Mouse (Mus musculus) embryonic facial prominence, embryonic 11.5 days (tissue): ENCODE data around the gene Pde2a. TPM values are rescaled to one million over a fixed set of nuclear protein-coding genes. Genes with fewer than 3 reads are reported as not detected.

ENCODE experiments used
- ATAC-seq: fragments of 200-750 bp; cut with Nextera tagmentation; replicated peaks from 2 replicates; pipeline ENCODE4 v1.8.0; 2017; ENCODE audit warnings: low read depth; ENCODE audit not compliant: insufficient number of reproducible peaks, low FRiP score, low TSS enrichment
- DNase-seq: peaks from one replicate; pipeline ENCODE4 v3.0.0-alpha.2; 2015; ENCODE audit warnings: low spot score
- H3K27ac ChIP-seq: fragments of 300-500 bp; sonication (generic); replicated peaks from 2 replicates; pipeline ENCODE4 v1.5.1; 2014; ENCODE audit warnings: mild to moderate bottlenecking, low read depth, low read length, control low read depth
- H3K27me3 ChIP-seq: fragments of 300-500 bp; sonication (generic); 2 replicates; pipeline ENCODE4 v1.6.1; 2014; ENCODE audit warnings: mild to moderate bottlenecking, low read length, moderate library complexity, mixed read lengths; ENCODE audit not compliant: control insufficient read depth, insufficient read depth
- H3K36me3 ChIP-seq: fragments of 300-500 bp; sonication (generic); replicated peaks from 2 replicates; pipeline ENCODE4 v1.6.1; 2014; ENCODE audit warnings: low read depth, mild to moderate bottlenecking, low read length, moderate library complexity, mixed read lengths; ENCODE audit not compliant: control insufficient read depth, insufficient read depth
- H3K4me1 ChIP-seq: fragments of 300-500 bp; sonication (generic); 2 replicates; pipeline ENCODE4 v1.6.1; 2014; ENCODE audit warnings: low read length, mixed read lengths; ENCODE audit not compliant: control insufficient read depth, insufficient read depth
- H3K4me2 ChIP-seq: fragments of 300-500 bp; sonication (generic); 2 replicates; pipeline ENCODE4 v1.6.1; 2014; ENCODE audit warnings: low read depth, mild to moderate bottlenecking, control low read depth, low read length, moderate library complexity
- H3K4me3 ChIP-seq: fragments of 300-500 bp; sonication (generic); 2 replicates; pipeline ENCODE4 v1.5.1; 2014; ENCODE audit warnings: low read depth, low read length, control low read depth
- H3K9ac ChIP-seq: fragments of 300-500 bp; sonication (generic); replicated peaks from 2 replicates; pipeline ENCODE4 v1.6.1; 2014; ENCODE audit warnings: mild to moderate bottlenecking, control low read depth, low read length
- H3K9me3 ChIP-seq: fragments of 300-500 bp; sonication (generic); replicated peaks from 2 replicates; pipeline ENCODE4 v1.6.1; 2016; ENCODE audit warnings: mild to moderate bottlenecking, low read length, inconsistent platforms, mixed read lengths; ENCODE audit not compliant: control insufficient read depth
- WGBS: fragments of 180-500 bp; shearing (Covaris S2); extraction: QIAGEN DNeasy Blood & Tissue Kit; methylation state at CpG from one replicate; pipeline ENCODE4 v1.1.7; 2014; 5-methylcytosine and 5-hydroxymethylcytosine counted together
- polyA plus RNA-seq: library from polyadenylated mRNA; unstranded; fragments of >200 nt; fragmentation: Nextera tagmentation; extraction: Ambion mirVana; gene quantifications from 2 replicates; pipeline ENCODE4 v1.2.1, GENCODE M21; 2014

Gene Pde2a
- polyA plus RNA-seq, 1 experiment from 2014 or later, result 10.6 TPM

DNA sequence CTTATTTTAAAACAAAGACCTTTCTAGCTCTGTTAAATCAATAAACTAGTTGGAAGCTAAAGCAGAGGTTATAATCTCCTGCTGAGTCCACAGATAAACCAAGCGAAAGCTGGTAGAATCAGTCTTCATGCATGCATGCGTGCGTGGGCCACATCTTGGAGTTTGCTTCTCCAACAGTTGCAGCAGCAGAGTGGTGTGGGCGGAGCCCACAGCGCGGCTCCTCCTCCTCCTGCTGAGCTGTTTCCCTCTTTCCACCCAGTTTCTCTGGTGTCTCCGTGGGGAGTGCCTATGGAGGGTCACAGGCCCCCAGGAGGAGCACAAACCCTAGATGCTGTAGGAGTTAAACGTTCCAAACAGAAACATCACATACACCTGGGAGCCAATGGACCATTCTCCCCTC is 116.0 kb downstream of the Pde2a start:
- Histone ChIP-seq H3K27ac (no peak overlapping the region), H3K9me3 (no peaks in the 10 kb centered on the region), H3K4me3 (no peak overlapping the region), H3K36me3 (no peaks in the 10 kb centered on the region), H3K27me3 (no peaks in the 10 kb centered on the region), H3K4me1 (no peaks in the 10 kb centered on the region), H3K9ac (no peak overlapping the region), H3K4me2 (no peak overlapping the region)
- DNase-seq (no peak), ATAC-seq (no peak)
- 53% methylated on average over 8 of the region's 8 CpGs for WGBS

DNA sequence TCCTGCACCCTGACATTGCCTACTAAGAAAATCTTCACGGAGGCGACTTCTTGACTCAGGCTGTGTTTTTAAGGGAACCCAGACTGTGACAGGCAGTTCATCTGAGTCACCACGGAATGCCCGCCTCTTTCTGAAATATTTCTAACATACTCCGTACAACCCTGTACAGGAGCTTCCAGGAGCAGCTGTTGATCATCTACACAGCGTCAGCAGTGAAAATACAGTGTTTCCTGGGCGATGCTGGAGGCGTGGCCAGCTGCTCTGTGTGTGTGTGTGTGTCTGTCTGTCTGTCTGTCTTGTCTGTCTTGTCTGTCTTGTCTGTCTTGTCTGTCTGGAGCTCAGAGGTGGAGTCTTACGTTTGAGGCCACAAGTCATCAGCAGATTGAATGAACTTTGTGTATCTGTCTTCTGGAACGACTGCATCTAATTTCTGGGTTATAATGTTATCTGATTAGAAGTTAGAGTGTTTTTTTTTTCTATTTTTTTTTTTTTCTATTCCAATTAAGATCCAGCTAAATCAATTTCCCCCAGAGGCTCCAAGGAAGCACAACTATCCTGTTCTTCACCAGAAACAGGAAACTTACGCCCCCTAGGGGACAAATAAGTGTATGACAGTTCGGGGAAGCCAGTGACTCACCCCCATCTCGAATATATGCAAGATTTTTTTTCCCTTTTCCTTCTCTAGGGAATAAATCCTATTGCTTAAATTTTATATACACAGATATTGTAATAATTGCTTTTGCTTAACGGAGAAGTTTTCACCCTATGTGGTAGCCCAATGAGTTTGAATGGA is 116.8 kb downstream of the Pde2a start:
- Histone ChIP-seq H3K4me2 (no peak overlapping the region), H3K27me3 (no peaks in the 10 kb centered on the region), H3K36me3 (no peaks in the 10 kb centered on the region)

DNA sequence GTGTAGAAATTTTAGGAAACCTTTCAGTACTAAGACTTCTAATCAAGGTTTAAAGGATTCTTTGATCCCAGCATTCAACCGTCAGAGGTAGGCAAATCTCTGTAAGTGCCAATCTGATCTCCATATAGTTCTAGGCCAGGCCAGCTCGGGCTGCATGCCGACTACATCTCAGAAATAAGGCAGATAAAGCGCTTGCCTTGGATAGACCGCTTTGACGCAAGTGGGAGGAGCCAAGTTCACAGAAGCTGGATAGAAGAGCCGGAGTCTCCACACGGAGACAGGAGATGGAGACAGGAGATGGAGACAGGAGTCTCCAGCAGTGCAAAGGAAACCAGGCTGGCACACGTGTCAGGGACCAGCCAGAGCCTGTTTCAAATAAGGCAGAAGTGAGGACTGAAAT is 118.3 kb downstream of the Pde2a start:
- ATAC-seq (no peak), DNase-seq (no peak)
- Histone ChIP-seq H3K36me3 (no peaks in the 10 kb centered on the region), H3K4me3 (no peak overlapping the region), H3K4me2 (no peak overlapping the region), H3K9ac (no peak overlapping the region), H3K4me1 (no peaks in the 10 kb centered on the region), H3K27ac (no peak overlapping the region), H3K9me3 (no peaks in the 10 kb centered on the region), H3K27me3 (no peaks in the 10 kb centered on the region)
- 54% methylated on average over 9 of the region's 9 CpGs for WGBS

More for the DNA sequence above, 116.8 kb downstream of the Pde2a start:
- Histone ChIP-seq H3K9ac (no peak overlapping the region), H3K9me3 (no peaks in the 10 kb centered on the region), H3K4me3 (no peak overlapping the region), H3K27ac (no peak overlapping the region), H3K4me1 (no peaks in the 10 kb centered on the region)
- peak; percentile 58 for DNase-seq
- 57% methylated on average over 14 of the region's 14 CpGs for WGBS
- ATAC-seq, result no peak

DNA sequence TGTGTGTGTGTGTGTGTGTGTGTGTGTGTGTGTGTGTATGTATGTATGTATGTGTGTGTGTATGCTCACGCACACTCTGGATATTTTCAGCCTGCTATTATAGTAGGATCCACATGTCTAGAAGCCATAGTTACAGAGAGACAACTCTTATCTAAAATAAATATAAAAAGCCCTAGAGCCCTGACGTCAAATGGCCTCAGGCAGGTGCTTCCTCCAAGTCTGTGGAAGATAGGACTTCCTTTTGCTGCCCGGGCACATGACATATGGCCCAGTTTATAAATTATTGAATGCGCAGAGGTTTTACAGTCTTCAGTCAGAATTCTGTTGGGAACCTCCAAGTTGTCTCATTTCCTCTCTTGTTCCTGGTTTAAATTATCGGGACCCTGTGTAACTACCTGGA is 119.2 kb downstream of the Pde2a start:
- DNase-seq (no peak), ATAC-seq (no peak)
- Histone ChIP-seq H3K9me3 (no peaks in the 10 kb centered on the region), H3K4me2 (no peak overlapping the region), H3K36me3 (no peaks in the 10 kb centered on the region), H3K27ac (no peak overlapping the region), H3K9ac (no peak overlapping the region), H3K27me3 (no peaks in the 10 kb centered on the region), H3K4me1 (no peaks in the 10 kb centered on the region), H3K4me3 (no peak overlapping the region)
- 70% methylated on average over 5 of the region's 5 CpGs for WGBS

DNA sequence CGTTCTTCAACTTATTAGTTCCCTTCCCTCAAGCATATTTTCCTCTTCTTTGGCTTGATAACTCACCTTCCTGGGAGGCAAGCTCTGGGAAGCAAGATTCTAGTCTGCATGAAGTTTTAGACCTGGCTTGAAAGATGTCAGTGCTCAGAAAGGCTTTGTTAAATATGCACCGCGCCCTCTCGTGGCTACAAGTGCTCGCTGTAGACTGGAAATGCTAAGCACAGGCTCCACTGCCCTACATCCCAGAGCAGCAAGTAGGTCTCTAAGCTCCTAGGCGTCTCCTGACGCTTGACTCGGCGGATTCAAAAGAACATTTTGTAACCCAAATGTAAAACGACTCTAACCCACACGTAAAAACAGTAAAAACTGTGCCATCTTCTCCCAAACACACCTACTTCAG is 119.6 kb downstream of the Pde2a start:
- 3% methylated on average over 11 of the region's 11 CpGs for WGBS
- DNase-seq (peak; percentile 89), ATAC-seq (no peak)
- Histone ChIP-seq H3K9me3 (no peaks in the 10 kb centered on the region), H3K4me2 (no peak overlapping the region), H3K27me3 (no peaks in the 10 kb centered on the region), H3K36me3 (no peaks in the 10 kb centered on the region), H3K9ac (no peak overlapping the region), H3K4me1 (no peaks in the 10 kb centered on the region), H3K4me3 (no peak overlapping the region), H3K27ac (no peak overlapping the region)

DNA sequence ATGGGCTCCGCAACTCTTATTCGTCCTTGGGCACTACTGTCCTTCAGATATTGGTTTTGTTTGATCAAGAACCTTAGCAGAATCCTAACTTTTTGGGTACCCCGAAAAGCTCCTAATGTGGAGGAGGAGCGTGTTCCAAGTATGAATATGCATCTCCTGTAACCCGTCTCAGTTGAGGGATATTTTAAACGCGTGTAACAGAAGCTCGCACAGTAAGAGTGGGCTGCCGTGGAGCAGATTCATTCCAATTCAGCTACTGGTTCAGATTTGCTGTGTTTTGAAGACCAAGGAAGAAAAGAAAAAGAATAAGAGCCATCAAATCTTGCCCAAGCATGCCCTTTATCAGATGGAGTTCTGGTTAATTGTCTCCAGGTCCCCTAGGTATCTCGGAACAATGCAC is 120.2 kb downstream of the Pde2a start:
- H3K4me2 ChIP-seq, result no peak overlapping the region
- H3K27ac ChIP-seq, result no peak overlapping the region
- H3K9ac ChIP-seq, result no peak overlapping the region
- H3K36me3 ChIP-seq, result no peaks in the 10 kb centered on the region
- H3K4me3 ChIP-seq, result no peak overlapping the region
- no peaks in the 10 kb centered on the region for H3K9me3 ChIP-seq
- no peaks in the 10 kb centered on the region for H3K27me3 ChIP-seq
- ATAC-seq (no peak), DNase-seq (no peak)
- WGBS, result 75% methylated on average over 10 of the region's 10 CpGs
- H3K4me1 ChIP-seq, result no peaks in the 10 kb centered on the region

DNA sequence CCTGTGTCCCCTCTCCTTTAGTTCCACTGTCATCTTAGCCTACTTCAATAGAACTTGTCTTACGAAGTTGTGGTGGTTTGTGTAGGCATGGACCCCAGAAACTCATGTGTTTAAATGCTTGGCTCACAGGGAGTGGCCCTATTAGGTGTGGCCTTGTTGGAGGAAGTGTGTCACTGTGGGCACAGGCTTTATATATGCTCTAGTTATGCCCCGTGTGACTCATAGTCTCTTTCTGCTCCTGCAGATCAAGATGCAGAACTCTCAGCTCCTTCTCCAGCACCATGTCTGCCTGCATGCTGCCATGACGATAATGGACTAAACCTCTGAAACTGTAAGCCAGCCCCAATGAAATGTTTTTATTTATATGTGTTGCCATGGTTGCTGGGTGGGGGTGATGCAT is 126.2 kb downstream of the Pde2a start:
- Histone ChIP-seq H3K4me1 (no peaks in the 10 kb centered on the region), H3K9ac (no peak overlapping the region), H3K36me3 (no peaks in the 10 kb centered on the region), H3K27ac (no peak overlapping the region), H3K27me3 (no peaks in the 10 kb centered on the region), H3K4me3 (no peak overlapping the region), H3K9me3 (no peaks in the 10 kb centered on the region), H3K4me2 (no peak overlapping the region)
- no peak for DNase-seq
- 82% methylated on average over 3 of the region's 3 CpGs for WGBS
- no peak for ATAC-seq

DNA sequence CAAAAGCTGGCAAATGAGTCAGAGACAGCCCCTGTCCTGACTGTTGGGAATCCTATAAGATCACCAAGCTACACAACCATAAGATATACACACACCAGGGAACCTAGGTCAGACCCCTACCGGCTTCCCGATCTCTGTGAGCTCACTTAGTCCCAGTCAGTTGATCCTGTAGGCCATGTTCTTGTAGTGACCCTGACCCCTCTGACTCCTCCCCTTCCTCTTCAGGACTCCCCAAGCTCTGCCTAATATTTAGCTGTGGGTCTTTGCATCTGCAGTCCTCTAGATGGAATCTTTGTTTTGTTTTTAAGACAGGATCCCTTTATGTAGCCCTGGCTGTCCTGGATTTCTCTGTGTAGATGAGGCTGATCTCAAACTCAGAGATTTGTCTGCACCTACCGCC is 127.8 kb downstream of the Pde2a start:
- WGBS, result 68% methylated on average over 3 of the region's 3 CpGs
- no peaks in the 10 kb centered on the region for H3K9me3 ChIP-seq
- no peak overlapping the region for H3K4me2 ChIP-seq
- H3K4me1 ChIP-seq, result no peaks in the 10 kb centered on the region
- no peaks in the 10 kb centered on the region for H3K27me3 ChIP-seq
- H3K4me3 ChIP-seq, result no peak overlapping the region
- DNase-seq (no peak), ATAC-seq (no peak)
- H3K9ac ChIP-seq, result no peak overlapping the region
- H3K36me3 ChIP-seq, result no peaks in the 10 kb centered on the region
- H3K27ac ChIP-seq, result no peak overlapping the region
